Mouse (Mus musculus) lung, adult 2 months (tissue): Measurements from ENCODE around the gene Klhl24.

ENCODE experiments used
- CTCF ChIP-seq: fragments of 200-500 bp; IDR thresholded peaks from 2 replicates; pipeline ENCODE4 v1.5.1; 2011; ENCODE audit warnings: mild to moderate bottlenecking, low read length, control low read depth; ENCODE audit not compliant: insufficient read depth
- POLR2A ChIP-seq: fragments of 200-500 bp; IDR thresholded peaks from 2 replicates; pipeline ENCODE4 v1.6.1; 2011; ENCODE audit warnings: low read depth, mild to moderate bottlenecking, control low read depth, low read length, borderline replicate concordance; ENCODE audit errors: extremely low read depth

GRCm38 (mm10) chr16:20169071-20169470, 71.7 kb downstream of the Klhl24 start:
- TF ChIP-seq CTCF, result no peak
- no peak for TF ChIP-seq POLR2A
